Mouse (Mus musculus) midbrain, embryonic 11.5 days (tissue): ENCODE measurements around the gene Sfn. TPM values are rescaled to one million over a fixed set of nuclear protein-coding genes. Genes with fewer than 3 reads are reported as not detected.
A peak's percentile ranks its signal among the peaks of the same experiment; 100 is the strongest.

Source experiments
- ATAC-seq: fragments of 200-750 bp; cut with Nextera tagmentation; 2 replicates; pipeline ENCODE4 v1.8.0; 2017; ENCODE audit warnings: moderate TSS enrichment, moderate library complexity; ENCODE audit not compliant: low FRiP score
- DNase-seq: peaks from one replicate; pipeline ENCODE4 v3.0.0; 2015; ENCODE audit warnings: low spot score; ENCODE audit errors: missing footprints
- H3K27ac ChIP-seq: fragments of 300-500 bp; sonication (generic); 2 replicates; pipeline ENCODE4 v1.5.1; 2014; ENCODE audit warnings: low read depth, low read length
- H3K27me3 ChIP-seq: fragments of 300-500 bp; sonication (generic); 2 replicates; pipeline ENCODE4 v1.6.1; 2014; ENCODE audit warnings: mild to moderate bottlenecking, low read length, moderate library complexity, mixed read lengths; ENCODE audit not compliant: control insufficient read depth, insufficient read depth
- H3K36me3 ChIP-seq: fragments of 300-500 bp; sonication (generic); 2 replicates; pipeline ENCODE4 v1.6.1; 2014; ENCODE audit warnings: mild to moderate bottlenecking, low read length, moderate library complexity, mixed read lengths; ENCODE audit not compliant: control insufficient read depth, insufficient read depth
- H3K4me1 ChIP-seq: fragments of 300-500 bp; sonication (generic); 2 replicates; pipeline ENCODE4 v1.6.1; 2014; ENCODE audit warnings: low read length; ENCODE audit not compliant: control insufficient read depth, insufficient read depth
- H3K4me2 ChIP-seq: fragments of 300-500 bp; sonication (generic); 2 replicates; pipeline ENCODE4 v1.6.1; 2014; ENCODE audit warnings: mild to moderate bottlenecking, moderate library complexity
- H3K4me3 ChIP-seq: fragments of 300-500 bp; sonication (generic); 2 replicates; pipeline ENCODE4 v1.5.1; 2014; ENCODE audit warnings: low read depth, low read length
- H3K9ac ChIP-seq: fragments of 300-500 bp; sonication (generic); 2 replicates; pipeline ENCODE4 v1.6.1; 2014; ENCODE audit warnings: low read length
- H3K9me3 ChIP-seq: fragments of 300-500 bp; sonication (generic); 2 replicates; pipeline ENCODE4 v1.6.1; 2016; ENCODE audit warnings: low read length; ENCODE audit not compliant: control insufficient read depth
- WGBS: fragments of 180-500 bp; shearing (Covaris S2); extraction: QIAGEN DNeasy Blood & Tissue Kit; methylation state at CpG from one replicate; pipeline ENCODE4 v1.1.7; 2014; 5-methylcytosine and 5-hydroxymethylcytosine counted together
- polyA plus RNA-seq: library from polyadenylated mRNA; unstranded; fragments of >200 nt; fragmentation: Nextera tagmentation; extraction: Ambion mirVana; gene quantifications from 2 replicates; pipeline ENCODE4 v1.2.1, GENCODE M21; 2014

Gene Sfn
- polyA plus RNA-seq, 1 experiment from 2014 or later, result 7.8 TPM

DNA sequence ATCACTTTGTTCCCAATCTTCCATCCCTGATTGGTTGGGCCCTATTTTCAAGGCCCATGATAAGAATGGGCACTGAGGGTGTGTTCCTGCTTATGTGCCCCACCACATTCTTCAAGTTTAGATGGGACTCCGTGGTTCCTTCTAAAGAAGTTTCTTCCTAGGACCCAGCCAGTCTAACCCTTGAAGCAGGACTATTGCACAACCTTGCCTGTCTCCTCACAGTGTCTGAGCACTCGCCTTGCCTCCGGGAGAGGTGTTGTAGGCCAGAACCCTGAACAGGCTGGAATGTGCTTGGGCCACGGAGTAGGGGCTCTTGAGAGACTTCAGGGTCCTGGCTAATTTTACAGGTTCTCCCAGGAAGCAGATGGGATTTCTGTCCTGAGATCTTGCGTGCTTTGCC lies 1.1 kb upstream of the Sfn start:
- H3K4me3 ChIP-seq, result no peak overlapping the region
- H3K4me2 ChIP-seq, result no peak overlapping the region
- H3K27ac ChIP-seq, result no peak overlapping the region
- ATAC-seq (no peak), DNase-seq (peak; percentile 81)
- H3K36me3 ChIP-seq, result no peaks in the 10 kb centered on the region; the same call in 1 of the 2 replicates
- H3K4me1 ChIP-seq, result 0 out of 2 replicates have a peak, but pooled peaks cover 2% of the 10 kb centered on the region
- peaks cover 40% of the 10 kb centered on the region for H3K27me3 ChIP-seq
- H3K9ac ChIP-seq, result no peak overlapping the region
- 90% methylated on average over 5 of the region's 5 CpGs for WGBS
- H3K9me3 ChIP-seq, result no peaks in the 10 kb centered on the region

DNA sequence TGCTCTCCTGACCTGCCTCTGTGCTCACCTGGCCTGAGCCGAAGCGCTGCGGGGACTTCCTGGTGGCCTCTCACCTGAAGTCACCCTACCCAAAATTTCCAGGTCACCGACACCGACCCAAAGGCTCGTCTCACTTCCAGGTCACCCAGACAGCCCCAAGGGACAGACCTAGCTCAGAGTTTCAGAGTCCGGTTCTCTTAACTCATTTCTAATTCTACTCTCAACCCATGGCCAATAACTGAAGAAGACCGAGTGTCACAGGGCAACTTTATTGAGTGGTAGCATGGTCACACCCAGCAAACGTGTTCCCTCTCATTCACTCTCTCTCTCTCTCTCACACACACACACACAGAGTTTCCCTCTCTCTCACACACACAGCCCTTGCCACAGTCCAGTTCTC lies 1.7 kb downstream of the Sfn start:
- H3K4me3 ChIP-seq, result peak overlapping the region; percentile 48
- 0 out of 2 replicates have a peak, but pooled peaks cover 2% of the 10 kb centered on the region for H3K4me1 ChIP-seq
- H3K9me3 ChIP-seq, result no peaks in the 10 kb centered on the region
- peaks cover 41% of the 10 kb centered on the region for H3K27me3 ChIP-seq
- no peak for ATAC-seq
- no peaks in the 10 kb centered on the region for H3K36me3 ChIP-seq
- peak overlapping the region; percentile 89; the same call in 1 of the 2 replicates for H3K4me2 ChIP-seq
- peak; percentile 89 for DNase-seq
- H3K27ac ChIP-seq, result no peak overlapping the region
- no peak overlapping the region for H3K9ac ChIP-seq
- 23% methylated on average over 9 of the region's 9 CpGs for WGBS

DNA sequence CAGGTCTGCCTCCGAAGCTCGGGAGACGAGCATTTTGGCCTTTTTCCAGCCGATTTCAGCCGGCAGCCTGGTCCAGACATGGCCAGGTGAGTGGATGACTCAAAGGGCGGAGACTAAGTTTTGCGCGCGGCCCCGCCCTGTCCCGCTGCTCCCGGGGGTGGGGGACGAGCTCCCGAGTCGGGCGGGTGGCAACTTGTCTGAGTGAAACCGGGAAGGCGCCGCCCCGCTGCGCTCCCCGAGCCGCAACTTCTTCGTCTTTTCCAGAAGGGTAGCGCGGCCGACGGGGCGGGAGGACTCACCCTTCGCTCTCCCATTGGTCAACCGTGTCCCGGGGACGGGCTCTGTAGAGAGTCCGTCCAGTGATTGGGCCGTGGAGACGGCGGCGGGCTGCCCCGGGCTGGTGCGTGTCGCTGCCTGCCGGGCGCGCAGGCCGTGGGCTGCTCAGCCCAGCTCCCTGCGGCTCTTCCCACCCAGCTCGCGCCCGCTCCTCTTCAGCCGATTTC lies 2.3 kb downstream of the Sfn start:
- Histone ChIP-seq H3K36me3 (no peaks in the 10 kb centered on the region), H3K27me3 (peaks cover 41% of the 10 kb centered on the region), H3K9ac (peak overlapping the region; percentile 48), H3K27ac (no peak overlapping the region), H3K4me1 (0 out of 2 replicates have a peak, but pooled peaks cover 2% of the 10 kb centered on the region), H3K4me2 (peak overlapping the region; percentile 89), H3K9me3 (no peaks in the 10 kb centered on the region), H3K4me3 (peak overlapping the region; percentile 48)
- peak; percentile 94 for DNase-seq
- 1% methylated on average over 50 of the region's 50 CpGs for WGBS
- peak; percentile 95 for ATAC-seq

DNA sequence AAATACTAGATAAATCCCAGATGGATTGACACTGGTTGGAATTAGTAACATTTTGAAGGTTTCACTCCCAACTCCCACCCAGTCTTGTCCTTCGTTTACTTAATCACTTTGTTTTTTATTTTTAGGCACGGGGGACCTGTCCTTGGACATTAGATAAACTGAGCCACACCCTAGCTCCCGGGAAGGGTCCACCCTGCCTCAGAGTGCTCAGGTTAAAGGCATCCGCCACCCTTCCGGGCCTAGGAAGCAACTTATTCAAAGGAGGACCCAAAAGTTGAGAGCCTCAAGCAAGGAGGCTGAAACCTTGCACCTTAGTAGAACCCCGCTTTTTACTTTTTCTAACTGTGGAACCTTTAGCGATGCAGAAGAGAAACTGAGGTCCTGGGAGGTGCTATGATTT lies 2.9 kb downstream of the Sfn start:
- 0 out of 2 replicates have a peak, but pooled peaks cover 2% of the 10 kb centered on the region for H3K4me1 ChIP-seq
- H3K9me3 ChIP-seq, result no peaks in the 10 kb centered on the region
- 31% methylated on average over 7 of the region's 7 CpGs for WGBS
- DNase-seq (no peak), ATAC-seq (no peak)
- H3K36me3 ChIP-seq, result no peaks in the 10 kb centered on the region
- peaks cover 41% of the 10 kb centered on the region for H3K27me3 ChIP-seq
- peak overlapping the region; percentile 89 for H3K4me2 ChIP-seq
- peak overlapping the region; percentile 48 for H3K9ac ChIP-seq
- H3K27ac ChIP-seq, result no peak overlapping the region
- H3K4me3 ChIP-seq, result peak overlapping the region; percentile 48

DNA sequence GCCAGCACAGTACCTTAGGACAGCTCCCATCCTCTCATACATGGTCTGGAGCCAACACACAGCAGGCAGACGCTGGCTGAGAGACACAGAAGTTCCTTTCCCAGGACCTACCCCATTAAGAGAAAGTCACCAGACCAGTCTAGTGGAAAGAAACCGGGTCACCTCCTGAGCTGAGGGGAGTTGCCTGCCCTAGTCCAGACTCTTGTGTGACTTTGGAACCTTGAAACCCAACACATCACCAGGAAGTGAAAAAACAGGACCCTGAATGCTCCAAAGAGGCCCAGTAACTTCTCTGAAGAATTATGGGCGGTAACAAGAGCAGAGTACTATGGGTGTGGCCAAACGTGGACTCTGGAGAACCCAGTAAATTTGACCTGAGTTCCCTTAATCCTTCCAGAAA lies 3.4 kb downstream of the Sfn start:
- Histone ChIP-seq H3K4me3 (no peak overlapping the region), H3K4me2 (no peak overlapping the region), H3K27ac (no peak overlapping the region), H3K9me3 (no peaks in the 10 kb centered on the region), H3K36me3 (no peaks in the 10 kb centered on the region), H3K9ac (no peak overlapping the region), H3K4me1 (0 out of 2 replicates have a peak, but pooled peaks cover 2% of the 10 kb centered on the region), H3K27me3 (peaks cover 41% of the 10 kb centered on the region)
- ATAC-seq, result no peak
- 46% methylated on average over 4 of the region's 4 CpGs for WGBS
- no peak for DNase-seq

DNA sequence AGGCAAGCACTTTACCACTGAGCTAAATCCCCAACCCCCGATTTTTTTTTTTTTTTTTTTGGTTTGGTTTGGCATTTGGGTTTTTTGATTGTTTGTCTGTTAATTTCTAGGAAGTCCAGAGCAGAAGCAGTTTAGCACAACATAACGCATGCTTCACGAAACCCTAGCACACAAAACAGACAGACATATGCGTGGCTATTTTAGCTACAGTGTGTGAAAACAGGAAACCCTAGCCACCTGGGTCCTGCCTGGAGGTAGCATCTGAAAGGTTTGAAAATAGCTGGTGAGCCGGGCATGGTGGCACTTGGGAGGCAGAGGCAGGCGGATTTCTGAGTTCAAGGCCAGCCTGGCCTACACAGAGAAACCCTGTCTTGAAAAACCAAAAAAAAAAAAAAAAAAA lies 5.9 kb downstream of the Sfn start:
- WGBS, result 83% methylated on average over 6 of the region's 6 CpGs
- Histone ChIP-seq H3K27me3 (peaks cover 26% of the 10 kb centered on the region), H3K9me3 (no peaks in the 10 kb centered on the region), H3K4me3 (no peak overlapping the region), H3K4me2 (no peak overlapping the region), H3K4me1 (0 out of 2 replicates have a peak, but pooled peaks cover 2% of the 10 kb centered on the region), H3K9ac (no peak overlapping the region), H3K27ac (no peak overlapping the region), H3K36me3 (no peaks in the 10 kb centered on the region)
- ATAC-seq (no peak), DNase-seq (no peak)

DNA sequence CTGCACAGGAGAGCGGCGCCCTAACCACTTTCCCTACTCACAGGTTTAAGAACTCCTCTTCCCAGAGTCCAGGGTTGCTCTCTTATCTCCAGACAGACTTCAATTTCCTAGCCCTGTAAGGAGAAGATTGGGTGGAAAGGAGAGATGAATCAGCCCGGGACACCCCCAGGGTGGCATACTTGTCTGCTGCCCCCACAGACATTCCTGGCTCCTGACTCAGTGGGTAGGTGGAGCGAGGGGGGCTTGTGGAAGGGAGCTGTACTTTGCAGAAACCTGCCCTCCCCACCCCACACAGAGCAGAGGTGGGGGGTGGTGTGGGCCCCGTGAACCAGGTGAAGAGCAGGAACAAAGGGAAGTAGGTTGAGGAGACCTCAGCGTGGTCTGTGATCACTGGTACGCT lies 6.4 kb downstream of the Sfn start:
- H3K4me1 ChIP-seq, result 0 out of 2 replicates have a peak, but pooled peaks cover 2% of the 10 kb centered on the region
- H3K4me2 ChIP-seq, result no peak overlapping the region
- ATAC-seq (no peak), DNase-seq (no peak)
- H3K9me3 ChIP-seq, result no peaks in the 10 kb centered on the region
- H3K9ac ChIP-seq, result no peak overlapping the region
- no peaks in the 10 kb centered on the region for H3K36me3 ChIP-seq
- 79% methylated on average over 7 of the region's 7 CpGs for WGBS
- no peak overlapping the region for H3K27ac ChIP-seq
- no peak overlapping the region for H3K4me3 ChIP-seq
- peaks cover 25% of the 10 kb centered on the region for H3K27me3 ChIP-seq

DNA sequence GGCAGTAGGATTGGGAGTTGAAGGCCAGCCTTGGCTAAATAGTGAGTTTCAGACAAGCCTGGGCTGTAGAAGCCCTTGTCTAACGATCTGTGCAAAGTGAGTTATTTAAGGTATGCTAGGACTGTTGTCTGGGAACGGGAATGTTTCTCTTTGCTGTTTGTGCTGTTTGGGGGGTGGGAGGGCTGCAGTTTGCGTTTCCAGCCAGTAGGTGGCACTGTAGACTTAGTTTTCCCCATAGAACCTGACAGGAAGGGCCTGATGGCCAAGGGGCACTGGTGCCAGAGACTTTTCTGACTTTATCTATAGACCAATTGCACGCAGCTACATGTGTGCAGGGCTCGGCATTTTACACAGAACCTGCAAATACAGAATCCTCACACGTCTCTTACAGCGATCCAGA lies 9.4 kb downstream of the Sfn start:
- Histone ChIP-seq H3K27ac (no peak overlapping the region), H3K4me1 (no peaks in the 10 kb centered on the region), H3K36me3 (peaks cover 9% of the 10 kb centered on the region), H3K4me3 (no peak overlapping the region), H3K9me3 (no peaks in the 10 kb centered on the region), H3K9ac (no peak overlapping the region), H3K4me2 (no peak overlapping the region), H3K27me3 (no peaks in the 10 kb centered on the region; the same call in 1 of the 2 replicates)
- DNase-seq (peak; percentile 99), ATAC-seq (no peak)
- WGBS, result 35% methylated on average over 7 of the region's 7 CpGs

DNA sequence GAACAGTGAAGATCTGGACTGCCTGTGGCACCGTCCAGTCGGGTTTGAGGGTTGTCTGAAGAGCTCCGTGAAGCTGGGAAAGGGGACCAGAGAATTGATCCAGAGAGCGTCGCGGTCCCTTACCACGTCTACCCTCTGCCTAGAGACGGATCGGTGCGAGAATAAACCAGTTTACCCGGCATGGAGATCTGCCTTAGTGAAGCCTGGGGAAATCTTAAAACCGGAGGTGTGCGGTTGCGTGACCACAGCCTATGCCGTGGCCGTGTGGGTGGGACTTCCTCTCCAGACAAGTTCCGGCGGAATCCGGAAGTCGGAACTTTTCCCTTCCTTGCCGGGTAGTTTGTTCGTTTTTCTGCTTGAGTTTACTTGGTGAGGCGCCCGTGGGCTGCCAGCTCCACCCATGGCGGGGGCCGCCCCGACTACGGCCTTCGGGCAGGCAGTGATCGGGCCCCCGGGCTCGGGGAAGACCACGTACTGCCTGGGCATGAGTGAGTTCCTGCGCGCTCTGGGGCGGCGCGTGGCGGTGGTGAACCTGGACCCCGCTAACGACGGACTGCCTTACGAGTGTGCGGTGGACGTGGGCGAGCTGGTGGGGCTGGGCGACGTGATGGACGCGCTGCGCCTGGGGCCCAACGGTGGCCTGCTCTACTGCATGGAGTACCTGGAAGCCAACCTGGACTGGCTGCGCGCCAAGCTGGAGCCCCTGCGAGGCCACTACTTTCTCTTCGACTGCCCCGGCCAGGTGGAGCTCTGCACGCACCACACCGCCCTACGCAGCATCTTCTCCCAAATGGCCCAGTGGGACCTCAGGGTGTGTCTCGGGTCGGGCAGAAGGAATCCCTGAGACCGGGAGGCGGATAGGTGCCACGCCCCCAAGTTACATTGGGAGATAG lies 17.7 kb downstream of the Sfn start, which contains the start of gene Gpn2:
Gene Gpn2 (plus strand): TSS at position 304 of the 893 bp plus-strand sequence.
- peaks cover 12% of the 10 kb centered on the region for H3K4me1 ChIP-seq
- WGBS, result 1% methylated on average over 65 of the region's 65 CpGs
- DNase-seq (peak; percentile 93), ATAC-seq (peak; percentile 85)
- peak within 1 kb of the TSS; percentile 93 for H3K4me3 ChIP-seq
- H3K4me2 ChIP-seq, result peak within 1 kb of the TSS; percentile 100
- H3K9me3 ChIP-seq, result no peaks in the 10 kb centered on the region
- peaks cover 11% of the 10 kb centered on the region for H3K36me3 ChIP-seq
- H3K27ac ChIP-seq, result no peak within 1 kb of the TSS; the same call in 1 of the 2 replicates
- peak within 1 kb of the TSS; percentile 92 for H3K9ac ChIP-seq
- H3K27me3 ChIP-seq, result no peaks in the 10 kb centered on the region
